Mouse (Mus musculus) small intestine, adult 2 months (tissue): Measurements from ENCODE around the gene Mrps15. TPM values are rescaled to one million over a fixed set of nuclear protein-coding genes. Genes with fewer than 3 reads are reported as not detected.
"Not testable (repeated sequence)": the region's sequence is repeated elsewhere in the genome, so short reads cannot be mapped to it uniquely, and the experiment has no call there.

ENCODE experiments used
- H3K27ac ChIP-seq: fragments of 200-500 bp; 2 replicates; pipeline ENCODE4 v1.5.1; 2012; ENCODE audit warnings: low read depth, low read length, control low read depth, inconsistent platforms; ENCODE audit not compliant: insufficient read depth
- H3K27me3 ChIP-seq: fragments of 200-500 bp; 2 replicates; pipeline ENCODE4 v1.6.1; 2012; ENCODE audit warnings: mild to moderate bottlenecking, moderate library complexity, low read length, inconsistent platforms; ENCODE audit not compliant: control insufficient read depth, insufficient read depth
- H3K36me3 ChIP-seq: fragments of 200-500 bp; 2 replicates; pipeline ENCODE4 v1.6.1; 2012; ENCODE audit warnings: mild to moderate bottlenecking, low read length, control low read depth, inconsistent platforms; ENCODE audit not compliant: control insufficient read depth, insufficient read depth
- H3K4me1 ChIP-seq: fragments of 200-500 bp; 2 replicates; pipeline ENCODE4 v1.6.1; 2012; ENCODE audit warnings: low read length, inconsistent platforms, mixed read lengths; ENCODE audit not compliant: control insufficient read depth, insufficient read depth, insufficient read length
- H3K4me3 ChIP-seq: fragments of 200-500 bp; 2 replicates; pipeline ENCODE4 v1.5.1; 2012; ENCODE audit warnings: low read depth, mild to moderate bottlenecking, control low read depth, inconsistent platforms, low read length, moderate library complexity
- CTCF ChIP-seq: fragments of 200-500 bp; IDR thresholded peaks from 2 replicates; pipeline ENCODE4 v1.5.1; 2012; ENCODE audit warnings: low read depth, mild to moderate bottlenecking, control low read depth, inconsistent platforms, low read length, moderate library complexity, mixed read lengths; ENCODE audit not compliant: insufficient replicate concordance, insufficient read length; ENCODE audit errors: extremely low read depth
- POLR2A ChIP-seq: fragments of 200-500 bp; IDR thresholded peaks from 2 replicates; pipeline ENCODE4 v1.6.1; 2012; ENCODE audit warnings: low read depth, mild to moderate bottlenecking, control low read depth, inconsistent platforms, low read length, moderate library complexity
- WGBS: fragments of 180-500 bp; shearing (Covaris S2); methylation state at CpG from one replicate; pipeline ENCODE4 v1.1.7; 2018; 5-methylcytosine and 5-hydroxymethylcytosine counted together
- polyA plus RNA-seq: library from polyadenylated mRNA; depleted of rRNA; stranded (reverse); fragments of >200 nt; gene quantifications from 2 replicates; pipeline ENCODE4 v1.2.3, GENCODE M21; 2012

Mrps15 gene
- polyA plus RNA-seq, 1 experiment: 204 TPM

DNA sequence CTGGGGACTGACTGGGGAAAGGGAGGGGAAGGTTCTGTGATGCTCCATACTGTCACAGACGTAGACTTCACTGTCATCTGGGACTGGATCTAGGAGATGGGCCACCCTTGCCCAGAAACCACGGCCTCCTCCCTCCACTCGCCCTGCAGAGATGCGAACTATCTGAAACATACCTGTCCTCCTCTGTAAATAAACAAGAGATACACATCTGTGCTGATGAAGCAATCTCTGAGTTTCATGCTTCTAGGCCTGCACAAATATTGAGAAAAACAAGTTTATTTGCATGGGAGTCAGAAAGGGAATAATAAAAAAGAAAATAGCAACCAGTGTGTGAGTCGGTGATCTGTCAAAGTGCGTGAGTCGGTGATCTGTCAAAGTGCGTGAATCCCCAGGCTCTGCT lies 45.1 kb downstream of the Mrps15 start:
- no peak overlapping the region for H3K4me3 ChIP-seq
- 83% methylated on average over 8 of the region's 8 CpGs for WGBS
- H3K4me1 ChIP-seq: peaks cover 7% of the 10 kb centered on the region; the same call in 1 of the 2 replicates
- H3K27ac ChIP-seq: no peak overlapping the region
- H3K27me3 ChIP-seq: no peaks in the 10 kb centered on the region
- no peaks in the 10 kb centered on the region for H3K36me3 ChIP-seq
- TF ChIP-seq CTCF (no peak), POLR2A (no peak)

DNA sequence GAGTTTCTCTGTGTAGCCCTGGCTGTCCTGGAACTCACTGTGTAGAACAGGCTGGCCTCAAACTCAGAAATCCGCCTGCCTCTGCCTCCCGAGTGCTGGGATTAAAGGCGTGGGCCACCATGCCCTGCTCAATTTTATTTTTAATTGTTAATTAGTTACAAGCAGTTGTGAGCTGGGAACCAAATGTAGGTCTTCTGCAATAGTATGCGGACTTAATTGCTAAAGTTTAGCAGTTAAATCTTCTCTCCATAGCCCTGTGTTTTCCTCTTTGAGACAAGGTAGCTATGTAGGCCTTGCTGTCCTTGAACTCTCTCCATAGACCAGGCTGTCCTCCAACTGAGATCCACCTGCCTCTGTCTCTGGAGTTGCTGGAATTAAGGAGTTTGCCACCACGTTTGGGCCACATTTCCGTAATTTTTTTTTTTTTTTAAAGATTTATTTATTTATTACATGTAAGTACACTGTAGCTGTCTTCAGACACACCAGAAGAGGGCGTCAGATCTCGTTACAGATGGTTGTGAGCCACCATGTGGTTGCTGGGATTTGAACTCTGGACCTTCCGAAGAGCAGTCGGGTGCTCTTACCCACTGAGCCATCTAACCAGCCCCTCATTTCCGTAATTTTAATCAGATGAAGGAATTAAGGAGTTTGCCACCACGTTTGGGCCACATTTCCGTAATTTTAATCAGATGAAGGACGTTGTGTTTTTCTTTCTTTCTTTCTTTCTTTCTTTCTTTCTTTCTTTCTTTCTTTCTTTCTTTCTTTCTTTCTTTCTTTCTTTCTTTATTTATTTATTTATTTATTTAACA lies 49.1 kb downstream of the Mrps15 start:
- H3K27ac ChIP-seq, H3K4me1 ChIP-seq, H3K27me3 ChIP-seq, H3K36me3 ChIP-seq, H3K4me3 ChIP-seq: not testable (repeated sequence)
- 39% methylated on average over 14 of the region's 14 CpGs for WGBS

DNA sequence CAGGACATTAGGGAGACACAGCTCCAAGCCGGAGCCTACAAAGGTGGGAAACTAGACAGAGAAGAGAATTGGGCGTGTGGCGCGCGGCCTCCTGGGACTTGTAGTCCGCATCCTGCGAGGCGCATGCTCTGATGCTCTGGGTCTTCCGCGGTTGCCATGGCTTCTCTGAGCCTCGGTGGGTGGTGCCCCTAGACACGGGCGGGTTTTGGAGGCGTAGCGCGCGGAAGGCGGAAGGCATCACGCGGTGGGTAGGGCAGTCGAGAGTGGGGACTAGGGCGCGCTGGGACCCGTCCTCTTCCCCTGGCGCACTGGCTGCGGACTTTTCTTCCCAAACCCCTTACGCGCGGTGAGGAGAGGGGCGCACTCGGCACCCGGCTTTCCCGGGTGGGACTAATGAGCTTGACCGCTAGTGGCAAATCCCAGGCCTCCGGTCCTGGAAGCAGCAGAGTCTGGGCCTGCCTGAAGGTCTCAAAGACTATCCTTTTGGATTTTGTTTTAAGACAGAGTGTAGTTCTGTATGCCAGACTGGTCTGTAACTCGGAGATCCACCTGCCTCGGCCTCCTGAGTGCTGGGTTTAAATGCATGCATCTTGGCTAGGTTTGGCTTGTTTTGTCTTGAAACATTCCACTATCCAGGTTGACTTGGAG lies 49.9 kb downstream of the Mrps15 start, which contains the start of gene Lsm10:
TSS of gene Lsm10 (plus strand) at position 160 of the 648 bp plus-strand sequence.
- peaks cover 2% of the 10 kb centered on the region; the same call in 1 of the 2 replicates for H3K4me1 ChIP-seq
- H3K27me3 ChIP-seq: no peaks in the 10 kb centered on the region
- 2% methylated on average over 37 of the region's 37 CpGs for WGBS
- no peaks in the 10 kb centered on the region for H3K36me3 ChIP-seq
- TF ChIP-seq CTCF (no peak), POLR2A (peak; percentile 74)
- peak within 1 kb of the TSS; percentile 97 for H3K4me3 ChIP-seq
- H3K27ac ChIP-seq: peak within 1 kb of the TSS; percentile 31; the same call in 1 of the 2 replicates

DNA sequence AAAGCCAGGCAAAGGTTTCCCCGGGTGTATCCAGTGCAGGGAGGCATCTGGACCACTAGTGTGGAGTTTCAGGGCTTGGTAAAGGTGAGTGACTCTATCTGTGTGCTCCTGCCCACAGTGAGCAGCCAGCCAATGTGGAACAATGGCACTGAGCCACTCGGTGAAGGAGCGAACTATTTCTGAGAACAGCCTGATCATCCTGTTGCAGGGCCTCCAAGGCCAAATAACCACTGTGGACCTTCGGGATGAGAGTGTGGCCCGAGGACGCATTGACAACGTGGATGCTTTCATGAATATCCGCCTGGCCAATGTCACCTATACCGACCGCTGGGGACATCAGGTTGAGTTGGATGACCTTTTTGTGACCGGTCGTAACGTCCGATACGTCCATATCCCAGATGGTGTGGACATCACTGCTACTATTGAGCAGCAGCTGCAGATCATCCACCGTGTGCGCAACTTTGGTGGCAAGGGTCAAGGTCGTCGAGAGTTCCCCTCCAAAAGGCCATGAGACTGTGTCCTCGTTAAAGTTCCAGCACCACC lies 51.1 kb downstream of the Mrps15 start:
- Histone ChIP-seq H3K4me3 (no peak overlapping the region), H3K36me3 (no peaks in the 10 kb centered on the region), H3K27me3 (no peaks in the 10 kb centered on the region), H3K27ac (no peak overlapping the region), H3K4me1 (peaks cover 7% of the 10 kb centered on the region)
- WGBS: 94% methylated on average over 20 of the region's 20 CpGs
- TF ChIP-seq POLR2A: no peak
- TF ChIP-seq CTCF: no peak

DNA sequence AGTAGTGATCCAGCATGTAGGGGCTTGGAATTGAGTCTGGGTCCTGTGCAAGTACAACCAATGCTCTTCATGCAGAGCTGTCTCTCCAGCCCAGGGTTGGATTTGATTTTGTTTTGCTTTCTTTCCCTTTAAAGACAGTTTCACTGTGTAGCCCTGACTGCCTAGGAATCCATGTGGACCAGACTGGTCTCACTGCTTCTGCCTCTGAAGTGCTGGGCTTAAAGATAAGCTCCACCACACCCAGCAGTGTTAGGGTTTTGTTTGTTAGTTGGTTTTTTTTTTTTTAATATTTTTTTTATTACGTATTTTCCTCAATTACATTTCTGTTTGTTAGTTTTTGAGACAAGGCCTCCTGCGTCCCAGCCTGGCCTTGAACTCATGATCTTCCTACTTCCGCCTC lies 52.6 kb downstream of the Mrps15 start:
- TF ChIP-seq CTCF (no peak), POLR2A (no peak)
- Histone ChIP-seq H3K36me3 (no peaks in the 10 kb centered on the region), H3K4me1 (peaks cover 9% of the 10 kb centered on the region), H3K27ac (no peak overlapping the region), H3K27me3 (no peaks in the 10 kb centered on the region), H3K4me3 (no peak overlapping the region)
- WGBS: 87% methylated on average over 3 of the region's 3 CpGs

DNA sequence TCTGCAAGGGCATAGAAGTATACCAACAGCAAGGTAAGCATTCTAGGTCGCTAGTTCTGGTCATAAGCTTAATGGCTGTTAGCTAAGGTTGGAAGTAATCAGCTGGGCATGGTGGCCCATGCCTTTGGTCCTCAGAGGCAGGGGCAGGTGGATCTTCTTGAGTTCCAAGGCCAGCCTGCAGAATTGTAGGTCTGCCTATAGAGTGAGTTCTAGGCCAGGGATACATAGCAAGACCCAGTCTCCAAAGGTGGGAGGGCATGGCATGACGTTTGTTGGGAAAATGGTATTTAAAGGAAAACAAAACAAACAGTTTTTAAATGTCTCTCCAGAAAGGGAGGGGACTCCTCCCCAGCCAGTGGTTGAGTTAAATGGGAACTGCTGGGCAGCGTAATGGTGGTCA lies 54.0 kb downstream of the Mrps15 start:
- WGBS: 85% methylated on average over 3 of the region's 3 CpGs
- TF ChIP-seq POLR2A (no peak), CTCF (no peak)
- H3K4me1 ChIP-seq: peaks cover 13% of the 10 kb centered on the region
- H3K27me3 ChIP-seq: no peaks in the 10 kb centered on the region
- H3K27ac ChIP-seq: no peak overlapping the region
- H3K4me3 ChIP-seq: no peak overlapping the region
- H3K36me3 ChIP-seq: no peaks in the 10 kb centered on the region
